Mouse (Mus musculus): ENCODE measurements around the gene Gc.
A peak's percentile ranks its signal among the peaks of the same experiment; 100 is the strongest.

The Gc gene

GRCm38 (mm10) chr5:89457554-89458062 lies at the start of gene Gc:
Gene Gc (minus strand): TSS chr5:89457898.
- DNase-seq: no peak

DNA sequence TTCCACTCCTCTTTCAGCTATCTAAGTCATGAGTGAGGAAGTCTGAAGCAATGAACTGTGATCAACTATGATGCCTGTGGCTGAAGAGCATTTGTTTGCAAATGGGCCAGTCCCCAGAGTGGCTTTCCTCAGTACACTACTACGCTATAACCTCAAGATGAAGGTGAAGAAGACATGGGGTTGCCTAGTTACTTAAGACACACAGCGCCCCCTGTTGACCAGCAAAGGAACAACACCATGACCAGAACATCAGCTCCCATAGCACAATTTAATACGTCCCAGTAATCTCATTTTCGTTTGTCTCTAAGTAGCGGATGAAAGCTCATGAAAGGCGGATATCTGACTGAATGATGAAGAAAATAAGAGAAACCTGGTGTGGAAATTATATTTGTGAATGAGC lies 42.5 kb upstream of the Gc start:
- DNase-seq: peak; percentile 28

- no peak for DNase-seq
Measured at GRCm38 (mm10) chr5:89492560-89492959, 34.9 kb upstream of the Gc start.

- DNase-seq: no peak
Measured at GRCm38 (mm10) chr5:89470483-89470882, 12.8 kb upstream of the Gc start.

DNA sequence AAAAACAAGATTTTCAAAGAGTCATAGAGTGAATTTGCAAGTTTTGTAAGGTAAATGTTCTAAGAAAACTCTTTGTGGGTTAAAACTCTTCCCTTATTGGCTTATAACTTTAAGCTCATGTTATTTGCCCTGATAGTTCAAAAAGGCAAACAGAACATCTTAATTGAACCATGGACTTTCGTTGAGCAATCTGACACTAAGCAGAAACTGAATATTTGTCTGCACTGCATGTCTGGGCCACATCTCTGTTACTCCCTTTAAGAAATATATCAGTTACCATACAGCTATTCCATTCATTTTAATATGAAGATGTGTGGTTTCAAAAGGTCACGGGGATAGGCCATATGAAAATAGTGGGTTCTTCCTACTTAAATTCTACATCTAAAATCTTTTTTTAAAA lies 10.2 kb upstream of the Gc start:
- no peak for DNase-seq

- DNase-seq: no peak
Measured at GRCm38 (mm10) chr5:89467045-89467444, 9.3 kb upstream of the Gc start.

DNA sequence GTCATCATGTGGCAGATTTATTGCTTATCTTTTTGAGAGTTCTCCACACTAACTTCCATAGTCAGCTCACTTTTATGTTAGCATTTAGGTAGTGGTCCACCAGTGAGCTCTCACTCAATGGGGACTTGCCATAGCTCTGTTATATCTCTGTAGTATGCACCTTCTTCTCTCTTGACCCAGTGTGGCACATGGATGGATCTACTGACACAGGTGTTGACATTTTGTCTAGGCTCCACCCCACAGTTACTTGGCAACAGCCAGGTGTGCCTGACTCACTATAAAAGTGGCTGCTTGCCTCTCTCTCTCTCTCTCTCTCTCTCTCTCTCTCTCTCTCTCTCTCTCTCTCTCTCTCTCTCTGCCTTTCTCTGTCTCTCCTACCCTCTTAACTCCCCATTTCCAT lies 8.6 kb upstream of the Gc start:
- no peak for DNase-seq

DNA sequence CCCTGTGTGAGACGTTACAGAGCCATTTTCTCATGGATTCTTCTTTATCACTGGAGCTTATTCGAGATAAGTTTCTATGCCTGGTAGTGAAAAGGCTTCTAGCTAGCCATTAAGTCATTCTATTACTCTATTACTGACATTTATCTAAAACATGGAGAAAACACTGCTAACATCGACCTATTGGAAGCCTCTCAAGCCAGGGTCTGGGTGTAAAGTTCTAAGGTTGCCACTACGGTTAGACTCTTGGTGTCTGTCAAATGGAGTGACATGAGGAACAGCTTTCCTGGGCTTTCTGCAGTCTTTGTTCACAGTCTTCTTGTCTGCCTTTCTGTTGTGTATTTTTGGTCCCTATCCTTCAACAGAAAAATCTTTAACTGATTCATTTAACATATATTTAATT lies 4.1 kb upstream of the Gc start:
- DNase-seq: no peak

DNA sequence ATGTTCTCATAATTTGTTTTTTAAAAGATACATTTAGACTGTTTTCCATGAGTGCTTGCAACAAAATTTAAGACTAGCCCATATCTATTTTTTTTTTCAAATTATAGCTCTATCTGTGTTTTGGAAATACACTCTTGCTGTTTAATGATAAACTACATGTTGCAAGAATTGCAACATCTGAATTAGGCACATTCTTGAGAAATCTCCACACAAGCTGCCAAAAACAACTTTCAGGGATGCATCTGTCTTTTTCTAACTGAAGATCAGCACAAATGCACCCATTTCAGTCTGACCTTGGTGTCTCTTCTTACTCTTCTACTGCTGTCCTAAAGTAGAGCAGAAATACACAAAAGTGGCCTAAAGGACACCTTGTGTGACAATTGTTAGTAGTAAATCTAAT lies 1.9 kb upstream of the Gc start:
- DNase-seq: no peak

DNA sequence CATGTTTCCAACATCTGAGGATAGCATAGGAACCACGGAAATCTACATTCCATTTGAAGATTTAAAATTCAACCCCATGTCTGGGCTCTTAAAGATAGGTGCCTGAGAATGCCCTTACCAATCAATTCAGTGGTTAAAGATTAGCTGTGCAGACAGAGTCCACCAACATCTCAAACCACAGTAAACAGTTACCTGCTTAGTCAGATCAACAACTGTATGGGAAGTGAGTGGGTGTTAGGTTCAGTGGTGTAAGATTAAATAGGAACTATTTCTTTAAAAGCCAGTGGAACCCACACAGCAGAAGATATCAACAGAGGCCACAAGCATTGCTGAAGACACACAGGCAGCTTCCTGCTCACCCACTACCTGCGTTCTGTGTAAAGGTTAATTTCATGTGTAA lies 1.3 kb upstream of the Gc start:
- DNase-seq: no peak

DNA sequence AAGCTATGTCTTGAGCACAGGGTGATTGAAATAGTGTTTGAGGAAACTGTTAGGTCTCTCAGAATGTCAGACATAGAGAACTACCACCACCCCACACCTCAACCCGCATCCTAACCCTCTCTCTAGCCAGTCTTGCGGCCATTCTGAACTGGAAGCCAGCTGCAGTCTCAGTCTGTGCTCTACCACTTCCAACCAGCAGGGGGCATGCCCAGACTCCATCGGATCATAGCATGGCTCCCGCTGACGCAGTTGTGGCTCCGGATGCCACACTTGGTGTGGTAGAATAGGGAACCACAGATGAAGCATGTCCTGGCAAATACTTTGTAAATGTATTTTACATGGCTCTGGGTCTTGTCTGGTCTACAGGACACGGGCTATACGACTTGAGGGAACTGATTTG lies 2.2 kb downstream of the Gc start:
- peak; percentile 42 for DNase-seq

- no peak for DNase-seq
Measured at GRCm38 (mm10) chr5:89450798-89451197, 6.9 kb downstream of the Gc start.

DNA sequence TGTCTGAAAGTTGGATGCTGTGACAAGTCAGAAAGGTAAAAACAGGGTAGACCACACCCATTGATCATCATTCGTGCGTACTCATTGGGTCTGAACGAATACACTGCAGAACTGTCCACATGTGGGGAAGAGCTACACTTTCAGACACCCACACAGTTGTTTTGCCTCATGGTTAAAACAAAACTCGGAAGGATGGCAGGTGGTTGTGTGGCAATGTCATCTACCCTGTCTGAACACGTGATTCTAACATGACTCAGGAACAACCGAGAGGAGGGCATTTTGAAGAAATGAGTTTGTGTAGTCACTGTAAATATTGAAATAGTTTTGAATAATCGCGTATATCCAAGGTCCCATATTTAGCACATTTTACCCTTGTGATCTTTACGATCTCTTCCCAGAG lies 8.4 kb downstream of the Gc start:
- no peak for DNase-seq

DNA sequence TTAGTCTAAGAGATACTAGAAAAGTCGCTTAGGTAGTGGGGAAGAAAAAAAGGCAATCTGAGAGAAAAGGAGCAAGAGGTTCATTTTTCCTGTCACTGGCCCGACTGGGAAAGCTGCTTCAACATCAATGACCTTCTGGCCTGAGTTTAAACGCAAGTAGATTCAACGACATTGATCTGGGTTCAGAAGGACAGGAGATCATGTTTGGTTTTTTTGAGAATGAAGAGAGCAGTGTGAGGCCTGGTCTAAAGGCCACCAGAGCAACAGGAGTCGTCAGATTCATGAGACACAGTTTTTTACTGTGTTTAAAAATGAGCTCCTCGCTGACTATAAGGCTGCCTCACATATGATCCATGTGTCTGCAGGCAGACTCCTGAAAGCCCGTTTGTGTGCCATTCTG lies 9.7 kb downstream of the Gc start:
- no peak for DNase-seq

DNA sequence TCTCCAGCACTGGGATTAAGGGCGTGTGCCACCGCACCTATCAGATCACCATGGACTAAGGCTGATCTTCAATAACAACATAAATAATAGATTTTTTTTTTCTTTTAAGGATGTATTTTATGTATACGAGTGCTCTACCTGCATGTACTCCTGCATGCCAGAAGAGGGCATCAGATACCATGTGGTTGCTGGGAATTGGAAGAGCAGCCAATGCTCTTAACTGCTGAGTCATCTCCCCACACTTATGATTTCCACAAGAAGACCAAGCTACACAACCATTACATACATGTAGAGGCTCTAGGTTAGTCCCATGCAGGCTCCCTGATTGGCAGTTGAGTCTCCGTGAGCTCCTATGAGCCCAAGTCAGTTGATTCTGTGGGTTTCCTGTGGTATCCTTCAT lies 13.3 kb downstream of the Gc start:
- DNase-seq: no peak

DNA sequence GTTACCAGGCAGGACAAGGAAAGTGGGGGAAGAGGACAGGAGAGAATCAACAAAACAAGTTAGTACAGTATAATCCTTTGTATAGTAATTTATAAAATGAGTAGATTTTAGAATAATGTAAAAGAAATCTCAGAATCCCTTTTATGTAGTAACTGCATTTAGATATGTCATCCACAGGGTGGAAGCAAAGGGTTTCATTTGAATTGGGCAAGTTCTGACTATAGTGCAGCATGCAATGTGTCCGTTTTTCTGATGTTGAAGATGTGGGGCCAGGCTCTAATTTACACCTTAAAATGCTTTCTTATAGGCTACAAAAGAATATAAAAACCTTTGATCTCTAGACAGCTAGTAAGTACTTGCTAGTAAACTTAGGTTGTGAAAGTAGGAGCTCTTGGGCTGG lies 46.2 kb downstream of the Gc start:
- no peak for DNase-seq

- no peak for DNase-seq
Measured at GRCm38 (mm10) chr5:89407376-89408082, 50.2 kb downstream of the Gc start.

GRCm38 (mm10) chr5:89405132-89405531 lies 52.6 kb downstream of the Gc start:
- no peak for DNase-seq

GRCm38 (mm10) chr5:89390405-89390804 lies 67.3 kb downstream of the Gc start:
- no peak for DNase-seq

DNA sequence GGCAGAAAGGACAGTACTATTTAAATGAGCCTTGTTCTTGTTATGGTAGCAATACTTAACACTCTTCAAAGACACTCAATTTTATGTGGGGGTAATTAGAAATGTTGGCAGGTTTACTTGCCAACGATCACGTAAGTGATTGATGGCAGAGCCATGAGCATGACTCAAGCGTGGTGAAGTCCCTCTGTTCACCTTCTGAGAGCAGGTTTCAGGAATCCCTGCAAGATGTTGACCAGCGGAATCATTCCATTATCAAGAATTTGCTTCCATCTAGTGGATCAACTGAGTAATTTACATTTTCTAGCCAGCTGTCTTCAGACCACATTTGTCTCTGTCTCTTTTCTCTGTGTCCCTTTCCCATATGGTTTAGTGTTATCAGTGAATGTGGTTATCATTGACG lies 73.5 kb downstream of the Gc start:
- DNase-seq: no peak

DNA sequence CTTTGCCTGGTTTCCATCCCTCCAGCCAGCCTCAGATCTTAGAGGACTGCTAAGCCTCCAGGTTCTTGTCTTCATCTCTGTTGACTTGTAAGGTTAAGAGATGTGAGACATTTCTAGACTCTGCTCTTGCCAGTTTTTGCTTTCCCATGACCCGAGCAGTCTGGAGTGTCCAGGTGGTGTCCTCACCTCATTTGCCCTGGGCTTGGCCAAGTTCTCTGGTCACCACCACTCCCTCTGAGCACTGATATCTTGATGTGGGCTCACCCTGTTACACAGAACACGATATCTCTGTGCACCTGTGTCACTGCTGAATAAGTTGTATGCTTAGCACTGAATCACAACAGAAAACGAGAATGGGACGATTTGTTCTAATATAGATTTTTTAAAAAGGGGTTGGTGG lies 76.4 kb downstream of the Gc start:
- DNase-seq: no peak

GRCm38 (mm10) chr5:89370140-89370539 lies 87.6 kb downstream of the Gc start:
- DNase-seq: no peak

DNA sequence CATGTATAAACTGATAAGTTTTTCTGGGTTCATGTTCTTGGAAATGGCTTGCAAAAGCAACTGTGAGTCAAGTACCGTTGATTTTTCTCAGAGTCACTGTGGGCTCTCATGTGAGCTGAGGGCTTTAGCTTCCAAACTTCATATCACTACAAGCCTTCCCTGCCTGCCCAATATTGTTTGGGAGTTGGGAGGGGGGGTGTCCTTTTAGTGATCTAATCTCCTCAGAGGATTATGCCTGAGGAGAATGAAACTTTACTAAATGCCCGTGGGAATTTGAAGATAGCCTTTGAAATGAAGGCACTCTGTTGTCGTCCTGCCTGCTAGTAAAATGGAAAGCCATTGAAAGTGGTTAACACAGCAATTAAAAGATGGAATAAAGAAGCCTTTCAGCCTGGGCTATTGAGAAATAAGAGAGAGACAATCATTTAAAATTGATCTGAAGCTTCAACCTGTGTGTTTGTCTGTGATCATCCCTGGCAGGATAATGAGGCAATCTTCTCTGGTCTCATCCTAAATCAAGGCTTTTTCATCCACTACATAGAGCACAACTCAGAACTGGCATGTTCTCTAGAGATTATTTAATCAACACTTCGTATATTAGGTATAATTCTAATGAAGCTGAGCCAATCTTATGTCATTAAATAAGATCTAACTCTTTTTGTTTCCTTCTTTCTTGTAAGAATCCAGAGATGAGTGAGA lies 89.5 kb downstream of the Gc start:
- no peak for DNase-seq
